Mouse (Mus musculus): ENCODE data around the gene Gns. TPM values are rescaled to one million over a fixed set of nuclear protein-coding genes. Genes with fewer than 3 reads are reported as not detected.
A peak's percentile ranks its signal among the peaks of the same experiment; 100 is the strongest.

The Gns gene
- polyA plus RNA-seq, 1 experiment = 46.8 TPM

- H3K27ac ChIP-seq (ENCODE audit: insufficient read depth, low read length) = no peak overlapping the region
- peaks cover 1% of the 10 kb centered on the region; the same call in 1 of the 2 replicates for H3K4me1 ChIP-seq (ENCODE audit: control insufficient read depth, insufficient read depth, low read length)
- no peak overlapping the region for H3K4me3 ChIP-seq (ENCODE audit: insufficient read depth, low read length)
- TF ChIP-seq CTCF (IDR thresholded peaks at IDR 0.05; ENCODE audit: extremely low read depth, insufficient read depth, low read length) = no peak
- no peak for TF ChIP-seq POLR2A (IDR thresholded peaks at IDR 0.05; ENCODE audit: extremely low read depth, insufficient read depth, low read length)
These were observed 23.9 kb upstream of the Gns start for GRCm38 (mm10) chr10:121340754-121341593.

GRCm38 (mm10) chr10:121342260-121342659 is 22.6 kb upstream of the Gns start:
- Histone ChIP-seq H3K27ac (ENCODE audit: insufficient read depth, low read length) (no peak overlapping the region), H3K4me1 (ENCODE audit: control insufficient read depth, insufficient read depth, low read length) (peaks cover 1% of the 10 kb centered on the region; the same call in 1 of the 2 replicates), H3K4me3 (ENCODE audit: insufficient read depth, low read length) (no peak overlapping the region)
- TF ChIP-seq CTCF (IDR thresholded peaks at IDR 0.05; ENCODE audit: extremely low read depth, insufficient read depth, low read length) (no peak), POLR2A (IDR thresholded peaks at IDR 0.05; ENCODE audit: extremely low read depth, insufficient read depth, low read length) (no peak)

GRCm38 (mm10) chr10:121343867-121344266 is 21.0 kb upstream of the Gns start:
- H3K4me1 ChIP-seq (ENCODE audit: control insufficient read depth, insufficient read depth, low read length) = peaks cover 1% of the 10 kb centered on the region; the same call in 1 of the 2 replicates
- no peak overlapping the region for H3K4me3 ChIP-seq (ENCODE audit: insufficient read depth, low read length)
- TF ChIP-seq POLR2A (IDR thresholded peaks at IDR 0.05; ENCODE audit: extremely low read depth, insufficient read depth, low read length) (no peak), CTCF (IDR thresholded peaks at IDR 0.05; ENCODE audit: extremely low read depth, insufficient read depth, low read length) (no peak)
- no peak overlapping the region for H3K27ac ChIP-seq (ENCODE audit: insufficient read depth, low read length)

GRCm38 (mm10) chr10:121349244-121349643 is 15.6 kb upstream of the Gns start:
- H3K4me3 ChIP-seq (ENCODE audit: insufficient read depth, low read length) = no peak overlapping the region
- H3K27ac ChIP-seq (ENCODE audit: insufficient read depth, low read length) = no peak overlapping the region
- TF ChIP-seq POLR2A (IDR thresholded peaks at IDR 0.05; ENCODE audit: extremely low read depth, insufficient read depth, low read length) = no peak
- no peak for TF ChIP-seq CTCF (IDR thresholded peaks at IDR 0.05; ENCODE audit: extremely low read depth, insufficient read depth, low read length)
- H3K4me1 ChIP-seq (ENCODE audit: control insufficient read depth, insufficient read depth, low read length) = no peaks in the 10 kb centered on the region

GRCm38 (mm10) chr10:121350357-121351065 is 14.4 kb upstream of the Gns start:
- H3K27ac ChIP-seq (ENCODE audit: insufficient read depth, low read length) = no peak overlapping the region
- no peak for TF ChIP-seq POLR2A (IDR thresholded peaks at IDR 0.05; ENCODE audit: extremely low read depth, insufficient read depth, low read length)
- H3K4me3 ChIP-seq (ENCODE audit: insufficient read depth, low read length) = peak overlapping the region; percentile 32
- H3K4me1 ChIP-seq (ENCODE audit: control insufficient read depth, insufficient read depth, low read length) = no peaks in the 10 kb centered on the region

- TF ChIP-seq POLR2A (IDR thresholded peaks at IDR 0.05; ENCODE audit: extremely low read depth, insufficient read depth, low read length) = no peak
- Histone ChIP-seq H3K4me1 (ENCODE audit: control insufficient read depth, insufficient read depth, low read length) (no peaks in the 10 kb centered on the region), H3K4me3 (ENCODE audit: insufficient read depth, low read length) (peak within 1 kb of the TSS; percentile 32), H3K27ac (ENCODE audit: insufficient read depth, low read length) (no peak within 1 kb of the TSS)
These were observed 13.8 kb upstream of the Gns start, which contains the start of gene Tbc1d30 for GRCm38 (mm10) chr10:121351066-121351581. Gene Tbc1d30, minus strand, starts transcription at chr10:121351278.

GRCm38 (mm10) chr10:121351692-121352290 is 13.1 kb upstream of the Gns start:
- no peak overlapping the region for H3K4me3 ChIP-seq (ENCODE audit: insufficient read depth, low read length)
- H3K4me1 ChIP-seq (ENCODE audit: control insufficient read depth, insufficient read depth, low read length) = no peaks in the 10 kb centered on the region
- TF ChIP-seq CTCF (IDR thresholded peaks at IDR 0.05; ENCODE audit: extremely low read depth, insufficient read depth, low read length) = no peak
- no peak for TF ChIP-seq POLR2A (IDR thresholded peaks at IDR 0.05; ENCODE audit: extremely low read depth, insufficient read depth, low read length)
- no peak overlapping the region for H3K27ac ChIP-seq (ENCODE audit: insufficient read depth, low read length)

- TF ChIP-seq POLR2A (IDR thresholded peaks at IDR 0.05; ENCODE audit: extremely low read depth, insufficient read depth, low read length) = no peak
- no peak for TF ChIP-seq CTCF (IDR thresholded peaks at IDR 0.05; ENCODE audit: extremely low read depth, insufficient read depth, low read length)
- no peak overlapping the region for H3K4me3 ChIP-seq (ENCODE audit: insufficient read depth, low read length)
- H3K27ac ChIP-seq (ENCODE audit: insufficient read depth, low read length) = no peak overlapping the region
- H3K4me1 ChIP-seq (ENCODE audit: control insufficient read depth, insufficient read depth, low read length) = no peaks in the 10 kb centered on the region
These were observed 4.5 kb upstream of the Gns start for GRCm38 (mm10) chr10:121360358-121360757.

- no peak for TF ChIP-seq POLR2A (IDR thresholded peaks at IDR 0.05; ENCODE audit: extremely low read depth, insufficient read depth, low read length)
- no peak for TF ChIP-seq CTCF (IDR thresholded peaks at IDR 0.05; ENCODE audit: extremely low read depth, insufficient read depth, low read length)
- no peak overlapping the region for H3K27ac ChIP-seq (ENCODE audit: insufficient read depth, low read length)
- H3K4me3 ChIP-seq (ENCODE audit: insufficient read depth, low read length) = no peak overlapping the region
- peaks cover 7% of the 10 kb centered on the region; the same call in 1 of the 2 replicates for H3K4me1 ChIP-seq (ENCODE audit: control insufficient read depth, insufficient read depth, low read length)
These were observed 1.7 kb upstream of the Gns start for GRCm38 (mm10) chr10:121363201-121363600.
